Mouse (Mus musculus) WW6 (cell line): ENCODE results near the gene Lef1.

Experiments used
- DNase-seq: peaks from one replicate; pipeline ENCODE4 v3.0.0-alpha.2; 2013; ENCODE audit warnings: low read depth, low spot score

Gene Lef1

GRCm38 (mm10) chr3:131110191-131111150 lies at the start of gene Lef1:
TSS of gene Lef1 (plus strand) at chr3:131110471.
- no peak for DNase-seq

GRCm38 (mm10) chr3:131065001-131065400 lies 45.3 kb upstream of the Lef1 start:
- no peak for DNase-seq

- no peak for DNase-seq
Observed at GRCm38 (mm10) chr3:131066171-131066570, 44.1 kb upstream of the Lef1 start.

- no peak for DNase-seq
Observed at GRCm38 (mm10) chr3:131068000-131068399, 42.3 kb upstream of the Lef1 start.

GRCm38 (mm10) chr3:131070210-131070609 lies 40.1 kb upstream of the Lef1 start:
- DNase-seq = no peak

GRCm38 (mm10) chr3:131072661-131073060 lies 37.6 kb upstream of the Lef1 start:
- DNase-seq = no peak

- no peak for DNase-seq
Observed at GRCm38 (mm10) chr3:131073946-131074345, 36.3 kb upstream of the Lef1 start.

GRCm38 (mm10) chr3:131078041-131078621 lies 32.1 kb upstream of the Lef1 start:
- DNase-seq = no peak

- DNase-seq = no peak
Observed at GRCm38 (mm10) chr3:131078719-131079118, 31.6 kb upstream of the Lef1 start.

- DNase-seq = no peak
Observed at GRCm38 (mm10) chr3:131083722-131084121, 26.5 kb upstream of the Lef1 start.

GRCm38 (mm10) chr3:131084718-131085561 lies 25.3 kb upstream of the Lef1 start:
- DNase-seq = no peak

- DNase-seq = no peak
Observed at GRCm38 (mm10) chr3:131085978-131086377, 24.3 kb upstream of the Lef1 start.

- no peak for DNase-seq
Observed at GRCm38 (mm10) chr3:131089721-131090120, 20.6 kb upstream of the Lef1 start.

- DNase-seq = no peak
Observed at GRCm38 (mm10) chr3:131092113-131092512, 18.2 kb upstream of the Lef1 start.

GRCm38 (mm10) chr3:131093736-131094135 lies 16.5 kb upstream of the Lef1 start:
- no peak for DNase-seq

GRCm38 (mm10) chr3:131096105-131096504 lies 14.2 kb upstream of the Lef1 start:
- no peak for DNase-seq

- no peak for DNase-seq
Observed at GRCm38 (mm10) chr3:131102191-131102774, 8.0 kb upstream of the Lef1 start.

- DNase-seq = no peak
Observed at GRCm38 (mm10) chr3:131105362-131105761, 4.9 kb upstream of the Lef1 start.

- DNase-seq = no peak
Observed at GRCm38 (mm10) chr3:131105940-131106401, 4.3 kb upstream of the Lef1 start.

- DNase-seq = no peak
Observed at GRCm38 (mm10) chr3:131106451-131107291, 3.6 kb upstream of the Lef1 start.
